Mouse (Mus musculus): Measurements from ENCODE around the gene Glt8d1.
A peak's percentile ranks its signal among the peaks of the same experiment; 100 is the strongest.

Glt8d1 gene

GRCm38 (mm10) chr14:31001307-31002205 lies at the start of gene Glt8d1, which contains the start of gene Spcs1:
Gene Glt8d1 (plus strand): TSS chr14:31001400.
Gene Spcs1 (minus strand): TSS chr14:31001672.
- peak; percentile 88 for DNase-seq (ENCODE audit: low spot score)

GRCm38 (mm10) chr14:30958517-30958916 lies 42.7 kb upstream of the Glt8d1 start:
- no peak for DNase-seq (ENCODE audit: low spot score)

GRCm38 (mm10) chr14:30959031-30959430 lies 42.2 kb upstream of the Glt8d1 start:
- DNase-seq (ENCODE audit: low spot score): no peak

- no peak for DNase-seq (ENCODE audit: low spot score)
Measured at GRCm38 (mm10) chr14:30960366-30960765, 40.8 kb upstream of the Glt8d1 start.

- peak; percentile 38 for DNase-seq (ENCODE audit: low spot score)
Measured at GRCm38 (mm10) chr14:30974204-30974603, 27.0 kb upstream of the Glt8d1 start.

- DNase-seq (ENCODE audit: low spot score): no peak
Measured at GRCm38 (mm10) chr14:30976222-30976621, 25.0 kb upstream of the Glt8d1 start.

GRCm38 (mm10) chr14:30996417-30996816 lies 4.8 kb upstream of the Glt8d1 start:
- DNase-seq (ENCODE audit: low spot score): no peak

- no peak for DNase-seq (ENCODE audit: low spot score)
Measured at GRCm38 (mm10) chr14:31000356-31000755, 844 bp upstream of the Glt8d1 start.

GRCm38 (mm10) chr14:31000816-31001306 lies 339 bp upstream of the Glt8d1 start:
- DNase-seq (ENCODE audit: low spot score): no peak

- no peak for DNase-seq (ENCODE audit: low spot score)
Measured at GRCm38 (mm10) chr14:31004527-31004926, 3.3 kb downstream of the Glt8d1 start.

GRCm38 (mm10) chr14:31006779-31007178 lies 5.6 kb downstream of the Glt8d1 start:
- DNase-seq (ENCODE audit: low spot score): no peak

GRCm38 (mm10) chr14:31011588-31011987 lies 10.4 kb downstream of the Glt8d1 start:
- DNase-seq (ENCODE audit: low spot score): no peak

GRCm38 (mm10) chr14:31013928-31014327 lies 12.7 kb downstream of the Glt8d1 start:
- no peak for DNase-seq (ENCODE audit: low spot score)

- DNase-seq (ENCODE audit: low spot score): no peak
Measured at GRCm38 (mm10) chr14:31016063-31016462, 14.9 kb downstream of the Glt8d1 start.

- no peak for DNase-seq (ENCODE audit: low spot score)
Measured at GRCm38 (mm10) chr14:31017854-31018253, 16.7 kb downstream of the Glt8d1 start.

GRCm38 (mm10) chr14:31018860-31019291 lies 17.7 kb downstream of the Glt8d1 start, which contains the start of the genes Pbrm1 and Gnl3:
Gene Pbrm1 (plus strand): TSS chr14:31019138.
Gene Gnl3 (minus strand): TSS chr14:31019152.
- peak; percentile 98 for DNase-seq (ENCODE audit: low spot score)

- DNase-seq (ENCODE audit: low spot score): peak; percentile 78
Measured at GRCm38 (mm10) chr14:31019331-31020205, 18.4 kb downstream of the Glt8d1 start.

- no peak for DNase-seq (ENCODE audit: low spot score)
Measured at GRCm38 (mm10) chr14:31022579-31022978, 21.4 kb downstream of the Glt8d1 start.

- DNase-seq (ENCODE audit: low spot score): no peak
Measured at GRCm38 (mm10) chr14:31025785-31026184, 24.6 kb downstream of the Glt8d1 start.

GRCm38 (mm10) chr14:31045296-31045695 lies 44.1 kb downstream of the Glt8d1 start:
- DNase-seq (ENCODE audit: low spot score): no peak

GRCm38 (mm10) chr14:31045817-31046216 lies 44.6 kb downstream of the Glt8d1 start:
- no peak for DNase-seq (ENCODE audit: low spot score)

Measured in urinary bladder, postnatal 14 days (tissue).